Mouse (Mus musculus): Measurements from ENCODE around the gene Lrrc75b.

DNA sequence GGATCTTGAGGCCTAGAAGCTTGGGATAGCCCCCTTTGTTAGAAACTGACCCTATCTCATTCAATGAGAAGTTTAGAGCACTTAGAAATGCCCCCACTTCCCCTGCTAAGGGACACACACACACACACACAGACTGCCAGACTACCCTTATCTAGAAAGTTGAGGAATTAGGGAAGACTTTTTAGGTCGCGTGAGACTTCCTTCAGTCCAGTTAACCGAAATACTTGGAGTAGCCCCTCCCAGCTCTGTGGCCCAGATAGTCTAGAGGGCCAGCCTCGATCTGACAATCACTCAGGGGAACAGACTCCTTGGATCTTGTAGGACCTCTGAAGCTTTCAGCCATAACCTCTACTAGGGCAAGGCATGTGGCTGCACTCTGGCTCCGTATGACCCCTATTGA lies 7.9 kb upstream of the Lrrc75b start:
- TF ChIP-seq CTCF (IDR thresholded peaks at IDR 0.05; ENCODE audit: control insufficient read depth, insufficient read depth, low read length) (no peak), POLR2A (IDR thresholded peaks at IDR 0.05; ENCODE audit: borderline replicate concordance, control insufficient read depth, low read depth, low read length) (no peak)
